Mouse (Mus musculus) lung, adult 2 months (tissue): ENCODE measurements around the gene Angel2.

Experiments used
- CTCF ChIP-seq: fragments of 200-500 bp; IDR thresholded peaks from 2 replicates; pipeline ENCODE4 v1.5.1; 2011; ENCODE audit warnings: mild to moderate bottlenecking, low read length, control low read depth; ENCODE audit not compliant: insufficient read depth
- POLR2A ChIP-seq: fragments of 200-500 bp; IDR thresholded peaks from 2 replicates; pipeline ENCODE4 v1.6.1; 2011; ENCODE audit warnings: low read depth, mild to moderate bottlenecking, control low read depth, low read length, borderline replicate concordance; ENCODE audit errors: extremely low read depth

GRCm38 (mm10) chr1:190974833-190975232 is 49.9 kb downstream of the Angel2 start:
- TF ChIP-seq POLR2A (no peak), CTCF (no peak)
